Mouse (Mus musculus) C2C12 (cell line): ENCODE measurements around the gene Frem3.

Source experiments
- CEBPB ChIP-seq: IDR thresholded peaks from one replicate; pipeline ENCODE4 v1.6.1; 2011; ENCODE audit warnings: low read depth, mild to moderate bottlenecking, control low read depth, moderate library complexity
- CTCF ChIP-seq: IDR thresholded peaks from one replicate; pipeline ENCODE4 v1.5.1; 2011; ENCODE audit not compliant: control insufficient read depth, insufficient read depth, insufficient read length
- MAX ChIP-seq: IDR thresholded peaks from one replicate; pipeline ENCODE4 v1.6.1; 2011; ENCODE audit warnings: mild to moderate bottlenecking, control low read depth
- MYOD1 ChIP-seq: IDR thresholded peaks from one replicate; pipeline ENCODE4 v1.6.1; 2011; ENCODE audit warnings: low read depth; ENCODE audit not compliant: control insufficient read depth, insufficient read length
- MYOG ChIP-seq: IDR thresholded peaks from one replicate; pipeline ENCODE4 v1.6.1; 2011; ENCODE audit not compliant: control insufficient read depth, insufficient read length; ENCODE audit errors: extremely low read depth
- USF1 ChIP-seq: IDR thresholded peaks from one replicate; pipeline ENCODE4 v1.6.1; 2011; ENCODE audit warnings: low read depth, mild to moderate bottlenecking, control low read depth, moderate library complexity

GRCm38 (mm10) chr8:80601886-80602285, 9.0 kb upstream of the Frem3 start:
- TF ChIP-seq CTCF, result no peak
- no peak for TF ChIP-seq USF1
- TF ChIP-seq MYOD1, result no peak
- no peak for TF ChIP-seq MAX
- TF ChIP-seq MYOG, result no peak
- TF ChIP-seq CEBPB, result no peak
